Mouse (Mus musculus) kidney, postnatal 36 days (tissue): Measurements from ENCODE around the gene Rab7b.

Source experiments
- DNase-seq, 2 experiments: peaks; one replicate each; pipeline ENCODE4 v3.0.0; 2021 to 2022; ENCODE audit warnings: mixed read lengths in 2 of 2

Rab7b gene

GRCm38 (mm10) chr1:131698770-131699169 is 10.3 kb downstream of the Rab7b start:
- DNase-seq, result no peak

GRCm38 (mm10) chr1:131699642-131700041 is 11.1 kb downstream of the Rab7b start:
- DNase-seq, result no peak

- no peak for DNase-seq
These were observed 12.0 kb downstream of the Rab7b start for GRCm38 (mm10) chr1:131700447-131700846.

GRCm38 (mm10) chr1:131701391-131701790 is 12.9 kb downstream of the Rab7b start:
- no peak for DNase-seq

GRCm38 (mm10) chr1:131702094-131702766 is 13.7 kb downstream of the Rab7b start:
- no peak for DNase-seq

- no peak for DNase-seq
These were observed 15.0 kb downstream of the Rab7b start for GRCm38 (mm10) chr1:131703482-131703881.

GRCm38 (mm10) chr1:131708338-131708737 is 19.8 kb downstream of the Rab7b start:
- peak; percentile 71 to 90 for DNase-seq

- DNase-seq, result no peak
These were observed 23.0 kb downstream of the Rab7b start for GRCm38 (mm10) chr1:131711518-131711917.

- peak; percentile 79 to 92 for DNase-seq
These were observed 23.9 kb downstream of the Rab7b start for GRCm38 (mm10) chr1:131712386-131712785.

- no peak for DNase-seq
These were observed 26.2 kb downstream of the Rab7b start for GRCm38 (mm10) chr1:131714388-131715337.

GRCm38 (mm10) chr1:131718952-131719694 is 30.6 kb downstream of the Rab7b start:
- no peak for DNase-seq

GRCm38 (mm10) chr1:131721989-131722388 is 33.5 kb downstream of the Rab7b start:
- no peak for DNase-seq

- no peak for DNase-seq
These were observed 35.1 kb downstream of the Rab7b start for GRCm38 (mm10) chr1:131723549-131723948.

- DNase-seq, result peak in 1 of 2 experiments; percentile 27
These were observed 38.1 kb downstream of the Rab7b start for GRCm38 (mm10) chr1:131726586-131726985.

- peak; percentile 47 to 59 for DNase-seq
These were observed 42.3 kb downstream of the Rab7b start for GRCm38 (mm10) chr1:131730639-131731437.

GRCm38 (mm10) chr1:131733474-131734180 is 45.1 kb downstream of the Rab7b start:
- DNase-seq, result peak; percentile 72

GRCm38 (mm10) chr1:131734657-131735273 is 46.3 kb downstream of the Rab7b start:
- DNase-seq, result no peak

- no peak for DNase-seq
These were observed 48.0 kb downstream of the Rab7b start for GRCm38 (mm10) chr1:131736494-131736893.

GRCm38 (mm10) chr1:131737269-131737668 is 48.8 kb downstream of the Rab7b start:
- DNase-seq, result peak; percentile 95

- no peak for DNase-seq
These were observed 50.3 kb downstream of the Rab7b start for GRCm38 (mm10) chr1:131738760-131739159.
